Mouse (Mus musculus) stomach, embryonic 15.5 days (tissue): ENCODE results near the gene Pld4. TPM values are rescaled to one million over a fixed set of nuclear protein-coding genes. Genes with fewer than 3 reads are reported as not detected.

Experiments used
- ATAC-seq: fragments of 200-750 bp; cut with Nextera tagmentation; 2 replicates; pipeline ENCODE4 v1.8.0; 2017; ENCODE audit warnings: low read depth, moderate number of reproducible peaks, moderate TSS enrichment; ENCODE audit not compliant: insufficient read depth, low FRiP score
- H3K27ac ChIP-seq: fragments of 300-500 bp; sonication (generic); 2 replicates; pipeline ENCODE4 v1.5.1; 2015; ENCODE audit warnings: mild to moderate bottlenecking, inconsistent platforms
- H3K27me3 ChIP-seq: fragments of 300-500 bp; sonication (generic); replicated peaks from 2 replicates; pipeline ENCODE4 v1.6.1; 2015; ENCODE audit warnings: inconsistent platforms
- H3K36me3 ChIP-seq: fragments of 300-500 bp; sonication (generic); 2 replicates; pipeline ENCODE4 v1.6.1; 2015; ENCODE audit warnings: inconsistent platforms
- H3K4me1 ChIP-seq: fragments of 300-500 bp; sonication (generic); 2 replicates; pipeline ENCODE4 v1.6.1; 2015; ENCODE audit warnings: inconsistent platforms
- H3K4me2 ChIP-seq: fragments of 300-500 bp; sonication (generic); 2 replicates; pipeline ENCODE4 v1.6.1; 2015; ENCODE audit warnings: mild to moderate bottlenecking, inconsistent platforms
- H3K4me3 ChIP-seq: fragments of 300-500 bp; sonication (generic); replicated peaks from 2 replicates; pipeline ENCODE4 v1.5.1; 2015; ENCODE audit warnings: inconsistent platforms
- H3K9ac ChIP-seq: fragments of 300-500 bp; sonication (generic); 2 replicates; pipeline ENCODE4 v1.6.1; 2015; ENCODE audit warnings: inconsistent platforms
- H3K9me3 ChIP-seq: fragments of 300-500 bp; sonication (generic); 2 replicates; pipeline ENCODE4 v1.6.1; 2016; ENCODE audit warnings: inconsistent platforms
- WGBS: fragments of 180-500 bp; shearing (Covaris S2); methylation state at CpG from one replicate; pipeline ENCODE4 v1.1.7; 2015; 5-methylcytosine and 5-hydroxymethylcytosine counted together
- polyA plus RNA-seq: library from polyadenylated mRNA; unstranded; fragments of >200 nt; fragmentation: Nextera tagmentation; extraction: Ambion mirVana; gene quantifications from 2 replicates; pipeline ENCODE4 v1.2.1, GENCODE M21; 2015

The Pld4 gene
- polyA plus RNA-seq, 1 experiment from 2014 or later: 16.8 TPM

- peaks cover 21% of the 10 kb centered on the region for H3K36me3 ChIP-seq
- H3K4me1 ChIP-seq: peaks cover 19% of the 10 kb centered on the region
- H3K9me3 ChIP-seq: no peaks in the 10 kb centered on the region
- H3K9ac ChIP-seq: no peak overlapping the region
- ATAC-seq: no peak; the same call in 1 of the 2 replicates
- WGBS: 52% methylated on average over 6 of the region's 6 CpGs
- no peak overlapping the region for H3K4me3 ChIP-seq
- peak overlapping the region; percentile 84 for H3K27ac ChIP-seq
- no peaks in the 10 kb centered on the region for H3K27me3 ChIP-seq
- H3K4me2 ChIP-seq: no peak overlapping the region
Observed at GRCm38 (mm10) chr12:112742768-112743167, 17.7 kb upstream of the Pld4 start.

DNA sequence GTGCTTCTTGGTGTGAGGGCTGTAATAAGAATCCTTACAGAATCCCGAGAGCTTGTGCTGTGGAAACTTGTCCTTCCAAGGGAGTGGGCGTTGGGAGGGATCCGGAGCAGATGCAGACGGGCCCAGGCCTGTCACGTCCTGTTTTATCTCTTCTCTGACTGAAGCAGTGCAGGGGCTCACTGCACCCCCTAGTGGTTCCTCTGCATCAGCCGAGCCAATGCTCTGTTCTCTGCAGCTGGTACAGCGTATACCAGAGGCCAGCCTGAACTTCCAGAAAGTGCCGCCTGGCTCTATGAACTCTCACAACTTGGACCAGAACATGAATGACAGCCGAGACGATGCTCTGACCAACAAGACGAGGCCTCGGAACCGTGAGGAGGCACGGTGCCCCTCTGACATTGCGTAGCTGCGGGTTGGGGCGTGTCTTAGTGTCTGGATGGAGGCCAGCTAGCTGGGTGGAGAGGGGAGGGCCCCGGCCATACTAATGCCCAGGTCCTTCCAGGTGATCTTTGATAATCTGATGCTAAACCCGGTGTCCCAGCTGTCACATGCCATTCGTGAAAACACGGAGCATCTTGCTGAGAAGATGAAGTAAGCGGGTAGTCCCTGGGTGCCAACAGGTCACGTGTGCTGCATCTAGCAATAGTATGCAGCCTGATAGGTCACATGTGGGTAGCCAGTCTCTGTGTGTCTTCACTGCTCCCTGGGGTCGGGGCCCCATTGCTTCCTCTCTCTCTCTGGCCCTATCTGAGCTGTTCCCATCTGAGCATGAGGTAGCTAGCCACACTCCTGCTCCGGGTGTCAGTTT lies 17.1 kb upstream of the Pld4 start:
- H3K9me3 ChIP-seq: no peaks in the 10 kb centered on the region
- peaks cover 19% of the 10 kb centered on the region for H3K4me1 ChIP-seq
- no peak overlapping the region for H3K4me2 ChIP-seq
- H3K4me3 ChIP-seq: no peak overlapping the region
- H3K27ac ChIP-seq: peak overlapping the region; percentile 84
- peak; percentile 69 for ATAC-seq
- H3K36me3 ChIP-seq: peaks cover 16% of the 10 kb centered on the region; the same call in 1 of the 2 replicates
- H3K9ac ChIP-seq: no peak overlapping the region
- WGBS: 48% methylated on average over 25 of the region's 25 CpGs
- no peaks in the 10 kb centered on the region for H3K27me3 ChIP-seq

DNA sequence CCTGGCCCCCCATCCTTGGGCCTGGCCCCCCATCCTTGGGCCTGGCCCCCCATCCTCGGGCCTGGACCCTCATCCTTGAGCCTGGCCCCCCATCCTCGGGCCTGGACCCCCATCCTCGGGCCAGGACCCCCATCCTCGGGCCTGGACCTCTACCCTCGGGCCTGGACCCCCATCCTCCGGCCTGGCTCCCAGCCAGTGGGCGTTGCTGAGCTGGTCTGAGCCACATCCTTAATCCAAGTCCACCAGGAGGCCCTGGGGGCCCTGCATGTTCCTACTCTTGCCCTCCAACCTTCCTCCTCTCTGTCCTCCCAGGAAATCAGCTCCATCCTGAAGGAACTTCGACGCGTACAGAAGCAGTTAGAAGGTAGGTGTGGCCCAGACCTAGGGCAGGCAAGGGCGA lies 16.2 kb upstream of the Pld4 start:
- no peak overlapping the region for H3K4me2 ChIP-seq
- no peaks in the 10 kb centered on the region for H3K27me3 ChIP-seq
- H3K27ac ChIP-seq: no peak overlapping the region
- H3K9me3 ChIP-seq: no peaks in the 10 kb centered on the region
- no peak overlapping the region; the same call in 1 of the 2 replicates for H3K9ac ChIP-seq
- 84% methylated on average over 11 of the region's 11 CpGs for WGBS
- no peak overlapping the region for H3K4me3 ChIP-seq
- no peak for ATAC-seq
- peaks cover 19% of the 10 kb centered on the region for H3K4me1 ChIP-seq
- peaks cover 9% of the 10 kb centered on the region; the same call in 1 of the 2 replicates for H3K36me3 ChIP-seq

GRCm38 (mm10) chr12:112744891-112745580 lies 15.4 kb upstream of the Pld4 start:
- H3K36me3 ChIP-seq: peaks cover 6% of the 10 kb centered on the region; the same call in 1 of the 2 replicates
- H3K27ac ChIP-seq: no peak overlapping the region
- ATAC-seq: no peak
- H3K9me3 ChIP-seq: no peaks in the 10 kb centered on the region
- H3K4me2 ChIP-seq: no peak overlapping the region
- WGBS: 82% methylated on average over 10 of the region's 10 CpGs
- no peak overlapping the region for H3K9ac ChIP-seq
- H3K4me1 ChIP-seq: peaks cover 19% of the 10 kb centered on the region
- H3K4me3 ChIP-seq: no peak overlapping the region
- no peaks in the 10 kb centered on the region for H3K27me3 ChIP-seq

- 85% methylated on average over 10 of the region's 10 CpGs for WGBS
Observed at GRCm38 (mm10) chr12:112745716-112746115, 14.7 kb upstream of the Pld4 start.

GRCm38 (mm10) chr12:112746461-112746807 lies 14.0 kb upstream of the Pld4 start:
- peaks cover 3% of the 10 kb centered on the region; the same call in 1 of the 2 replicates for H3K36me3 ChIP-seq
- H3K27me3 ChIP-seq: no peaks in the 10 kb centered on the region
- no peak overlapping the region for H3K4me3 ChIP-seq
- 70% methylated on average over 4 of the region's 4 CpGs for WGBS
- peaks cover 19% of the 10 kb centered on the region for H3K4me1 ChIP-seq
- H3K9me3 ChIP-seq: no peaks in the 10 kb centered on the region
- H3K4me2 ChIP-seq: no peak overlapping the region
- no peak overlapping the region for H3K27ac ChIP-seq
- no peak for ATAC-seq
- H3K9ac ChIP-seq: no peak overlapping the region

More at GRCm38 (mm10) chr12:112745716-112746115, 14.7 kb upstream of the Pld4 start:
- Histone ChIP-seq H3K27ac (no peak overlapping the region), H3K27me3 (no peaks in the 10 kb centered on the region), H3K36me3 (peaks cover 3% of the 10 kb centered on the region; the same call in 1 of the 2 replicates), H3K4me3 (no peak overlapping the region), H3K4me2 (no peak overlapping the region), H3K9me3 (no peaks in the 10 kb centered on the region), H3K4me1 (peaks cover 19% of the 10 kb centered on the region), H3K9ac (no peak overlapping the region)
- no peak for ATAC-seq

DNA sequence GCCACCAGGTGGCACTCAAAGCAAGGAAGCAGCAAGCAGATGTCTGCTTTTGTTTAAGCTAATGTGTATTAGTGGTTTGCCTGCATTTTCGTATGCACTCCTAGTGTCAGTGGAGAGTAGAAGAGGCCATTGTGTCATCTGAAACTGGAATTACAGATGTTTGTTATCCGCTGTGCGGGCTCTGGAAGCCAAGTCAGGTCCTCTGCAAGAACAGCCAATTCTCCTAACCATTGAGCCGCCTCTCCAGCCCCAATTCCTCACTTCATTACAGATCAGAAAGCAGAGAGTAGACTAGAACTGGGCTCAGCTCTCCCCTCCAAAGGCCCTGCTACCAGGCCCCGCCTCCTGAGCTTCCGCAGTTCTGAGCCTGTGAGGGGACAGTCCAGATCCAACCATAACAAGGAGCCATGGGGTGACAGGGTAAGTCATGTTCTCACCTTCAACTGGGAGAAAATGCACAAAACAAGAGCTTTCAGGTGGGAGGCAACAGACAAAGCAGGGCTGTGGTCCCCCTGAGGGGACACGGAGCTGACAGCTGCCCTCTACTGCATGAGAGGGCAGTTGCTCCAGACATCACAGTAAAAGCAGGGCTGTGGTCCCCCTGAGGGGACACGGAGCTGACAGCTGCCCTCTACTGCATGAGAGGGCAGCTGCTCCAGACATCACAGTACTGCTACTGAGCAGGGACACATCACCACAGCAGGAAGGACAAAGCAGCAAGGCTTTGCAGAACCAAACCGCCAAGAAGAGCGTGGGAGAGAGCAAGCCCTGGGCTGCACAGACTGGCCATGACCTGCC lies 13.4 kb upstream of the Pld4 start:
- no peak for ATAC-seq
- Histone ChIP-seq H3K9ac (no peak overlapping the region), H3K9me3 (no peaks in the 10 kb centered on the region), H3K36me3 (peaks cover 3% of the 10 kb centered on the region; the same call in 1 of the 2 replicates), H3K27me3 (no peaks in the 10 kb centered on the region), H3K4me2 (no peak overlapping the region), H3K4me3 (no peak overlapping the region), H3K27ac (peak overlapping the region; percentile 17; the same call in 1 of the 2 replicates), H3K4me1 (peaks cover 19% of the 10 kb centered on the region)
- WGBS: 31% methylated on average over 10 of the region's 10 CpGs

- H3K4me2 ChIP-seq: no peak overlapping the region
- 73% methylated on average over 8 of the region's 8 CpGs for WGBS
- no peak overlapping the region for H3K27ac ChIP-seq
- no peak for ATAC-seq
- H3K36me3 ChIP-seq: peaks cover 3% of the 10 kb centered on the region; the same call in 1 of the 2 replicates
- H3K9me3 ChIP-seq: no peaks in the 10 kb centered on the region
- no peak overlapping the region for H3K4me3 ChIP-seq
- peaks cover 16% of the 10 kb centered on the region for H3K4me1 ChIP-seq
- H3K9ac ChIP-seq: no peak overlapping the region
- H3K27me3 ChIP-seq: no peaks in the 10 kb centered on the region
Observed at GRCm38 (mm10) chr12:112747606-112747970, 12.9 kb upstream of the Pld4 start.

GRCm38 (mm10) chr12:112750976-112751375 lies 9.5 kb upstream of the Pld4 start:
- ATAC-seq: no peak
- no peaks in the 10 kb centered on the region for H3K9me3 ChIP-seq
- H3K27me3 ChIP-seq: no peaks in the 10 kb centered on the region
- WGBS: 79% methylated on average over 12 of the region's 12 CpGs
- no peak overlapping the region for H3K27ac ChIP-seq
- H3K4me3 ChIP-seq: no peak overlapping the region
- peaks cover 4% of the 10 kb centered on the region for H3K4me1 ChIP-seq
- H3K9ac ChIP-seq: no peak overlapping the region
- H3K36me3 ChIP-seq: no peaks in the 10 kb centered on the region
- no peak overlapping the region for H3K4me2 ChIP-seq

DNA sequence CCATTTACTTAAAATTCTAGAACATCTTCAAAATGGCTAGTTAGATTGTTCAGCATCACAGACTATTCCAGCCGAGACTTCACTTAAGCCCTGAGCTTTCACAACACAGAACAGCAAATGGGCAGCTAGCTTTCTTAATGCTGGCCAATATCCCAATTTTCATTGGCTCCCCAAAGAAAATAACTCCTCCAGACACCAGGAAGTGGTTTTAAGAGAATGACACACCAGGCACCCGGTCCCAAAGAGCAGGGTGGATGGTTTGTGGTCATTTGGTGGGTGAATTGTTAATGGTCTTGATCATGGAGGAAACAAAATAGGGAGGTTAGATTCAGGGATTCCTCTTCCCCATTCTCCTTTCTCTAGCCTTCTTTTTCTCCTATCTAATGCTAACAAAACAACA lies 8.1 kb upstream of the Pld4 start:
- Histone ChIP-seq H3K36me3 (no peaks in the 10 kb centered on the region), H3K9ac (no peak overlapping the region), H3K27me3 (no peaks in the 10 kb centered on the region), H3K4me3 (no peak overlapping the region), H3K27ac (no peak overlapping the region), H3K4me2 (no peak overlapping the region), H3K9me3 (no peaks in the 10 kb centered on the region), H3K4me1 (no peaks in the 10 kb centered on the region)
- 52% methylated on average over 2 of the region's 2 CpGs for WGBS
- no peak for ATAC-seq

DNA sequence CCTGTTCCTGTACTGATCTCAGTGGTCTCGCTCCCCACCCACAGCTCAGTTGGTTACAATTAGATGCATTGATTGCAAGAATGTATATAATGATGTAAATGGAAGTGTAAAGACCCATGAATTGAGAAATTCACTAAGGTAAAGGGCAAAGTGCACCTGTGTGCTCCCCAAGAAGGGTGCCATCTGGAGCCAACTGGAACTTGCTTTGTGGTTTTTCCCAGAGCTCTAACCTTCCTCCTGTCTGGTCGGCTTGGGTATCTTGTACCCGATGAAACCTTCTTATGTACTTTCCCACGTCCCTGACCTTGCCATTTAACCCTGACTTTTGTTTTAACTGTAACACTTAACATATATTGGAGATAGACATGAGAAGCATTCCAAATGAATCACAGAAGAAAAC lies 4.6 kb upstream of the Pld4 start:
- no peak overlapping the region for H3K27ac ChIP-seq
- no peak overlapping the region for H3K9ac ChIP-seq
- WGBS: 64% methylated on average over 4 of the region's 4 CpGs
- no peaks in the 10 kb centered on the region for H3K4me1 ChIP-seq
- no peak for ATAC-seq
- no peaks in the 10 kb centered on the region for H3K9me3 ChIP-seq
- no peak overlapping the region for H3K4me2 ChIP-seq
- no peaks in the 10 kb centered on the region for H3K27me3 ChIP-seq
- H3K4me3 ChIP-seq: no peak overlapping the region
- no peaks in the 10 kb centered on the region for H3K36me3 ChIP-seq
